In genomic region chr5:33283951-33284350, GRCm38 (mm10) we compare ENCODE assay signal across 26 mouse cellular contexts. TPM values are rescaled to one million over a fixed set of nuclear protein-coding genes. Genes with fewer than 3 reads are reported as not detected.
A peak's percentile ranks its signal among the peaks of the same experiment; 100 is the strongest.
DNase-seq lines count a peak whose midpoint lies in the region; ATAC-seq and TF ChIP-seq lines count a peak whose summit lies in the region.
"Had no signal": no experiment of that assay in that cellular context is flagged by ENCODE, and none has a peak within 500 bp of the region (broad histone marks: within the 10 kb centered on the region; RNA-seq: fewer than 3 reads in every experiment).

No protein-coding gene starts in this region.

- no peak for TF ChIP-seq CTCF in kidney, postnatal 0 days (IDR thresholded peaks at IDR 0.05; ENCODE audit: low read depth)

- WGBS in hindbrain, embryonic 16.5 days, result 57% methylated on average over 7 of the region's 7 CpGs
- 61% methylated on average over 7 of the region's 7 CpGs for WGBS in hindbrain, embryonic 13.5 days
- WGBS in kidney, postnatal 0 days, result 32% methylated on average over 7 of the region's 7 CpGs
- 62% methylated on average over 7 of the region's 7 CpGs for WGBS in limb, embryonic 14.5 days

- H3K4me2 ChIP-seq in hindbrain, embryonic 16.5 days (ENCODE audit: low read length), result no peak overlapping the region
- H3K4me2 ChIP-seq in hindbrain, embryonic 13.5 days, result no peak overlapping the region
- H3K4me2 ChIP-seq in kidney, postnatal 0 days (ENCODE audit: low read length), result peak overlapping the region; percentile 35
- H3K4me2 ChIP-seq in limb, embryonic 14.5 days (replicated peaks; ENCODE audit: low read depth, low read length, severe bottlenecking), result no peak overlapping the region
- H3K4me2 ChIP-seq: forebrain, embryonic 15.5 days; heart, embryonic 12.5 days; limb, embryonic 15.5 days; lung, embryonic 15.5 days; neural tube, embryonic 13.5 days had no signal

- no peaks in the 10 kb centered on the region for H3K27me3 ChIP-seq in hindbrain, embryonic 16.5 days (replicated peaks; ENCODE audit: control insufficient read depth, insufficient read depth, low read length)
- no peaks in the 10 kb centered on the region for H3K27me3 ChIP-seq in hindbrain, embryonic 13.5 days
- no peaks in the 10 kb centered on the region for H3K27me3 ChIP-seq in kidney, postnatal 0 days (ENCODE audit: insufficient read depth, low read length)
- no peaks in the 10 kb centered on the region for H3K27me3 ChIP-seq in limb, embryonic 14.5 days (ENCODE audit: control insufficient read depth, insufficient read depth, low read length)
- H3K27me3 ChIP-seq: forebrain, embryonic 15.5 days; heart, embryonic 12.5 days; limb, embryonic 15.5 days; lung, embryonic 15.5 days; neural tube, embryonic 13.5 days had no signal

- ATAC-seq in hindbrain, embryonic 16.5 days, result no peak
- ATAC-seq in hindbrain, embryonic 13.5 days (ENCODE audit: low FRiP score), result no peak
- ATAC-seq in kidney, postnatal 0 days (replicated peaks; ENCODE audit: low FRiP score, low read depth), result peak; percentile 79
- ATAC-seq in limb, embryonic 14.5 days (ENCODE audit: low FRiP score, low read depth), result no peak
- ATAC-seq: CD4-positive, CD25-positive, alpha-beta regulatory T cell, adult 4 months; forebrain, embryonic 15.5 days had no signal

- DNase-seq in kidney, adult 18-20 months, result peak; percentile 37
- peak; percentile 8 for DNase-seq in kidney, postnatal 0 days (ENCODE audit: low spot score)
- DNase-seq in limb, embryonic 14.5 days (ENCODE audit: low spot score), result no peak
- DNase-seq in layer of hippocampus, postnatal 10 days (ENCODE audit: low spot score in 2 of 2), result no peak
- DNase-seq in layer of hippocampus, adult 18-20 months (ENCODE audit: low spot score in 2 of 2), result no peak
- no peak for DNase-seq in layer of hippocampus, adult 11-12 months (ENCODE audit: low spot score)
- DNase-seq: adrenal gland, postnatal 25 days; cerebellum, adult 9-10 months; gastrocnemius, postnatal 10 days; heart, postnatal 10 days; lung, postnatal 36 days; midbrain, embryonic 14.5 days; right cerebral cortex, adult 18-20 months; right cerebral cortex, postnatal 4 days had no signal

- no peaks in the 10 kb centered on the region; the same call in 1 of the 2 replicates for H3K4me1 ChIP-seq in hindbrain, embryonic 16.5 days (ENCODE audit: control insufficient read depth, insufficient read depth, low read depth, low read length)
- peaks cover 5% of the 10 kb centered on the region; the same call in 1 of the 2 replicates for H3K4me1 ChIP-seq in hindbrain, embryonic 13.5 days (replicated peaks)
- no peaks in the 10 kb centered on the region for H3K4me1 ChIP-seq in kidney, postnatal 0 days (replicated peaks; ENCODE audit: insufficient read depth, low read length)
- peaks cover 3% of the 10 kb centered on the region; the same call in 1 of the 2 replicates for H3K4me1 ChIP-seq in limb, embryonic 14.5 days (ENCODE audit: control insufficient read depth, insufficient read depth, low read length)
- H3K4me1 ChIP-seq: forebrain, embryonic 15.5 days; heart, embryonic 12.5 days; limb, embryonic 15.5 days; lung, embryonic 15.5 days; neural tube, embryonic 13.5 days had no signal

- no peaks in the 10 kb centered on the region for H3K9me3 ChIP-seq in hindbrain, embryonic 16.5 days (ENCODE audit: control insufficient read depth, low read length)
- H3K9me3 ChIP-seq in hindbrain, embryonic 13.5 days, result no peaks in the 10 kb centered on the region
- no peaks in the 10 kb centered on the region for H3K9me3 ChIP-seq in kidney, postnatal 0 days (replicated peaks; ENCODE audit: low read length)
- no peaks in the 10 kb centered on the region for H3K9me3 ChIP-seq in limb, embryonic 14.5 days (ENCODE audit: control insufficient read depth, low read length)
- H3K9me3 ChIP-seq: forebrain, embryonic 15.5 days; heart, embryonic 12.5 days; hindbrain, embryonic 10.5 days; limb, embryonic 15.5 days; lung, embryonic 15.5 days; neural tube, embryonic 13.5 days had no signal

- TF ChIP-seq POLR2A in limb, embryonic 14.5 days (IDR thresholded peaks at IDR 0.05; ENCODE audit: borderline replicate concordance, extremely low read depth, insufficient read depth, insufficient read length), result no peak

- peak overlapping the region; percentile 1; the same call in 1 of the 2 replicates for H3K27ac ChIP-seq in hindbrain, embryonic 16.5 days (ENCODE audit: low read depth, low read length)
- no peak overlapping the region for H3K27ac ChIP-seq in hindbrain, embryonic 13.5 days
- H3K27ac ChIP-seq in kidney, postnatal 0 days, result peak overlapping the region; percentile 31; the same call in 1 of the 2 replicates
- H3K27ac ChIP-seq in limb, embryonic 14.5 days (replicated peaks; ENCODE audit: low read depth, low read length), result no peak overlapping the region
- H3K27ac ChIP-seq: forebrain, embryonic 15.5 days; hindbrain, embryonic 10.5 days; limb, embryonic 15.5 days; liver, embryonic 14.5 days; lung, embryonic 15.5 days; neural tube, embryonic 13.5 days; stomach, postnatal 0 days had no signal

- no peak overlapping the region for H3K9ac ChIP-seq in hindbrain, embryonic 16.5 days (ENCODE audit: low read depth, low read length)
- no peak overlapping the region for H3K9ac ChIP-seq in hindbrain, embryonic 13.5 days
- no peak overlapping the region for H3K9ac ChIP-seq in kidney, postnatal 0 days (ENCODE audit: low read depth, low read length)
- peak overlapping the region; percentile 18; the same call in 1 of the 2 replicates for H3K9ac ChIP-seq in limb, embryonic 14.5 days (ENCODE audit: low read depth, low read length, severe bottlenecking)
- H3K9ac ChIP-seq: forebrain, embryonic 15.5 days; heart, embryonic 12.5 days; limb, embryonic 15.5 days; liver, embryonic 14.5 days; lung, embryonic 15.5 days; neural tube, embryonic 13.5 days had no signal

- no peak overlapping the region for H3K4me3 ChIP-seq in hindbrain, embryonic 16.5 days (ENCODE audit: low read length)
- no peak overlapping the region for H3K4me3 ChIP-seq in hindbrain, embryonic 13.5 days
- H3K4me3 ChIP-seq in kidney, postnatal 0 days (replicated peaks; ENCODE audit: low read depth, low read length), result no peak overlapping the region
- H3K4me3 ChIP-seq in limb, embryonic 14.5 days (replicated peaks; ENCODE audit: low read length), result no peak overlapping the region
- H3K4me3 ChIP-seq: forebrain, embryonic 15.5 days; heart, embryonic 12.5 days; hindbrain, embryonic 10.5 days; limb, embryonic 15.5 days; lung, embryonic 15.5 days; megakaryocyte, embryonic 14.5 days; neural tube, embryonic 13.5 days had no signal

- H3K36me3 ChIP-seq in hindbrain, embryonic 16.5 days (ENCODE audit: control insufficient read depth, insufficient read depth, low read length), result no peaks in the 10 kb centered on the region
- no peaks in the 10 kb centered on the region for H3K36me3 ChIP-seq in hindbrain, embryonic 13.5 days
- no peaks in the 10 kb centered on the region for H3K36me3 ChIP-seq in kidney, postnatal 0 days (ENCODE audit: insufficient read depth, low read length)
- H3K36me3 ChIP-seq in limb, embryonic 14.5 days (ENCODE audit: control insufficient read depth, insufficient read depth, low read length), result no peaks in the 10 kb centered on the region
- H3K36me3 ChIP-seq: forebrain, embryonic 15.5 days; heart, embryonic 12.5 days; hindbrain, embryonic 10.5 days; limb, embryonic 15.5 days; lung, embryonic 15.5 days; neural tube, embryonic 13.5 days had no signal

RNA-seq across cellular contexts. Expression of gene Ctbp1, which starts 9.2 kb away (rescaled TPM):
- 402 and 446 TPM in 2 replicates for polyA plus RNA-seq in hindbrain, embryonic 16.5 days (2015; fragmentation: Nextera tagmentation; extraction: Ambion mirVana)
- 503 and 515 TPM in 2 replicates for polyA plus RNA-seq in hindbrain, embryonic 13.5 days (2015; fragmentation: Nextera tagmentation; extraction: Ambion mirVana)
- 252 and 261 TPM in 2 replicates for polyA plus RNA-seq in kidney, postnatal 0 days (2015; fragmentation: Nextera tagmentation; extraction: Ambion mirVana)
- polyA plus RNA-seq in limb, embryonic 14.5 days (2012; rRNA removed), result 266 and 270 TPM in 2 replicates
- 341 and 376 TPM in 2 replicates for polyA plus RNA-seq in limb, embryonic 14.5 days (2014; fragmentation: Nextera tagmentation; extraction: Ambion mirVana)
- total RNA-seq in layer of hippocampus, postnatal 10 days (2021), result 100 to 1,000 TPM; 278 to 287 TPM
- total RNA-seq in layer of hippocampus, adult 18-20 months (2021), result 100 to 1,000 TPM; 288 to 309 TPM

RNA-seq across cellular contexts. Expression of gene Maea, which starts 51.4 kb away (rescaled TPM):
- 136 and 142 TPM in 2 replicates for polyA plus RNA-seq in hindbrain, embryonic 16.5 days (2015; fragmentation: Nextera tagmentation; extraction: Ambion mirVana)
- polyA plus RNA-seq in hindbrain, embryonic 13.5 days (2015; fragmentation: Nextera tagmentation; extraction: Ambion mirVana), result 122 and 123 TPM in 2 replicates
- 119 and 125 TPM in 2 replicates for polyA plus RNA-seq in kidney, postnatal 0 days (2015; fragmentation: Nextera tagmentation; extraction: Ambion mirVana)
- 168 and 170 TPM in 2 replicates for polyA plus RNA-seq in limb, embryonic 14.5 days (2012; rRNA removed)
- 116 and 120 TPM in 2 replicates for polyA plus RNA-seq in limb, embryonic 14.5 days (2014; fragmentation: Nextera tagmentation; extraction: Ambion mirVana)
- total RNA-seq in layer of hippocampus, postnatal 10 days (2021), result 10 to 100 TPM; 86.7 to 88.9 TPM
- 100 to 1,000 TPM; 102 to 103 TPM for total RNA-seq in layer of hippocampus, adult 18-20 months (2021)

Comparison
In these comparisons a context has a peak if more than half of its experiments do, and no peak if none do; other contexts are left out.
1. H3K27ac ChIP-seq: peak in hindbrain, embryonic 16.5 days (single experiment) and kidney, postnatal 0 days (single experiment); none in hindbrain, embryonic 13.5 days (single experiment) and limb, embryonic 14.5 days (single experiment).
2. DNase-seq: peak in kidney, adult 18-20 months (single experiment) and kidney, postnatal 0 days (single experiment); none in limb, embryonic 14.5 days (single experiment), layer of hippocampus, postnatal 10 days (0 of 2), layer of hippocampus, adult 18-20 months (0 of 2) and layer of hippocampus, adult 11-12 months (single experiment).